Mouse (Mus musculus) forebrain, embryonic 11.5 days (tissue): ENCODE data around the gene Itpk1. TPM values are rescaled to one million over a fixed set of nuclear protein-coding genes. Genes with fewer than 3 reads are reported as not detected.

Experiments used
- ATAC-seq: fragments of 200-750 bp; cut with Nextera tagmentation; replicated peaks from 2 replicates; pipeline ENCODE4 v1.8.0; 2017; ENCODE audit warnings: moderate TSS enrichment; ENCODE audit not compliant: low FRiP score
- DNase-seq: peaks from one replicate; pipeline ENCODE4 v3.0.0-alpha.2; 2017; ENCODE audit warnings: low spot score
- H3K27ac ChIP-seq: fragments of 300-500 bp; sonication (generic); 2 replicates; pipeline ENCODE4 v1.5.1; 2014; ENCODE audit warnings: low read depth, low read length
- H3K27me3 ChIP-seq: fragments of 300-500 bp; sonication (generic); 2 replicates; pipeline ENCODE4 v1.6.1; 2014; ENCODE audit warnings: mild to moderate bottlenecking, low read length, mixed read lengths; ENCODE audit not compliant: control insufficient read depth, insufficient read depth
- H3K36me3 ChIP-seq: fragments of 300-500 bp; sonication (generic); 2 replicates; pipeline ENCODE4 v1.6.1; 2014; ENCODE audit warnings: mild to moderate bottlenecking, low read length, moderate library complexity, mixed read lengths; ENCODE audit not compliant: control insufficient read depth, insufficient read depth
- H3K4me1 ChIP-seq: fragments of 300-500 bp; sonication (generic); replicated peaks from 2 replicates; pipeline ENCODE4 v1.6.1; 2014; ENCODE audit warnings: low read length, mixed read lengths; ENCODE audit not compliant: control insufficient read depth, insufficient read depth
- H3K4me2 ChIP-seq: fragments of 300-500 bp; sonication (generic); 2 replicates; pipeline ENCODE4 v1.6.1; 2014; ENCODE audit warnings: low read depth, mild to moderate bottlenecking, low read length, moderate library complexity, mixed read lengths; ENCODE audit not compliant: severe bottlenecking
- H3K4me3 ChIP-seq: fragments of 300-500 bp; sonication (generic); 2 replicates; pipeline ENCODE4 v1.5.1; 2014; ENCODE audit warnings: low read depth, low read length
- H3K9ac ChIP-seq: fragments of 300-500 bp; sonication (generic); 2 replicates; pipeline ENCODE4 v1.6.1; 2014; ENCODE audit warnings: low read length
- H3K9me3 ChIP-seq: fragments of 300-500 bp; sonication (generic); 2 replicates; pipeline ENCODE4 v1.6.1; 2016; ENCODE audit warnings: low read length, mixed read lengths; ENCODE audit not compliant: control insufficient read depth
- WGBS: fragments of 180-500 bp; shearing (Covaris S2); extraction: QIAGEN DNeasy Blood & Tissue Kit; methylation state at CpG from one replicate; pipeline ENCODE4 v1.1.7; 2014; 5-methylcytosine and 5-hydroxymethylcytosine counted together
- polyA plus RNA-seq: library from polyadenylated mRNA; unstranded; fragments of >200 nt; fragmentation: Nextera tagmentation; extraction: Ambion mirVana; gene quantifications from 2 replicates; pipeline ENCODE4 v1.2.1, GENCODE M21; 2014

The Itpk1 gene
- polyA plus RNA-seq, 1 experiment from 2014 or later: 19.6 TPM

GRCm38 (mm10) chr12:102552001-102552400 lies 152.7 kb downstream of the Itpk1 start:
- no peak overlapping the region for H3K27ac ChIP-seq
- no peak for DNase-seq
- WGBS: 58% methylated on average over 6 of the region's 6 CpGs
- no peak overlapping the region for H3K4me3 ChIP-seq
- H3K9me3 ChIP-seq: no peaks in the 10 kb centered on the region
- H3K36me3 ChIP-seq: no peaks in the 10 kb centered on the region
- H3K4me2 ChIP-seq: no peak overlapping the region
- H3K27me3 ChIP-seq: peaks cover 4% of the 10 kb centered on the region; the same call in 1 of the 2 replicates
- H3K9ac ChIP-seq: no peak overlapping the region
- 0 out of 2 replicates have a peak, but pooled peaks cover 2% of the 10 kb centered on the region for H3K4me1 ChIP-seq
- no peak for ATAC-seq

DNA sequence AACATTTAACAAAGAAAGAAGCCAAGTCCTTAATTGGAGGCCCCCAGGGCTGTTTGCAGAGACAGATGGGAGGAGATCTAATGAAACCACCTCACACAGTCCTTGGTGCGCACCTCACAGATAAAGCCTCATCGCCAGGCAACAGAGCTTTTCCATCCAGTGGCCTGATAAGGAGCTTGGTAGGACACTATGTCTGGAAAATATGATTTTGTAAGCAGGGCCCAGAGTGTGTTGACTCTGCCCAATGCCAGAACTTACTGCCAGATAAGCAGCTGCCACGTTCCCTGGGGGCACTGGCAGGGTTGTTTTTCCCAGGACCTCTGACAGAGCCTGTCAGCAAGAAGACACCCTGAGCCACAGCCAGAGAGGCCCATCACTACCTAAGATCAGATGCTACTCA lies 153.5 kb downstream of the Itpk1 start:
- 71% methylated on average over 3 of the region's 3 CpGs for WGBS
- Histone ChIP-seq H3K27me3 (peaks cover 4% of the 10 kb centered on the region; the same call in 1 of the 2 replicates), H3K9me3 (no peaks in the 10 kb centered on the region), H3K4me1 (0 out of 2 replicates have a peak, but pooled peaks cover 2% of the 10 kb centered on the region), H3K36me3 (no peaks in the 10 kb centered on the region), H3K4me2 (no peak overlapping the region), H3K9ac (no peak overlapping the region), H3K4me3 (no peak overlapping the region), H3K27ac (no peak overlapping the region)
- no peak for DNase-seq
- ATAC-seq: no peak

GRCm38 (mm10) chr12:102550529-102550928 lies 154.2 kb downstream of the Itpk1 start:
- no peak overlapping the region for H3K27ac ChIP-seq
- H3K27me3 ChIP-seq: peaks cover 4% of the 10 kb centered on the region; the same call in 1 of the 2 replicates
- 4% methylated on average over 11 of the region's 11 CpGs for WGBS

GRCm38 (mm10) chr12:102545122-102545521 lies 159.6 kb downstream of the Itpk1 start:
- H3K9ac ChIP-seq: no peak overlapping the region
- H3K4me3 ChIP-seq: no peak overlapping the region
- no peaks in the 10 kb centered on the region for H3K36me3 ChIP-seq
- ATAC-seq (no peak), DNase-seq (no peak)
- H3K27ac ChIP-seq: no peak overlapping the region
- WGBS: 65% methylated on average over 6 of the region's 6 CpGs
- H3K4me1 ChIP-seq: no peaks in the 10 kb centered on the region
- no peaks in the 10 kb centered on the region for H3K9me3 ChIP-seq
- H3K27me3 ChIP-seq: no peaks in the 10 kb centered on the region
- H3K4me2 ChIP-seq: no peak overlapping the region

More at GRCm38 (mm10) chr12:102550529-102550928, 154.2 kb downstream of the Itpk1 start:
- ATAC-seq (no peak), DNase-seq (peak; percentile 91)
- no peak overlapping the region for H3K4me2 ChIP-seq
- no peaks in the 10 kb centered on the region for H3K36me3 ChIP-seq
- no peak overlapping the region for H3K4me3 ChIP-seq
- H3K9me3 ChIP-seq: no peaks in the 10 kb centered on the region
- 0 out of 2 replicates have a peak, but pooled peaks cover 1% of the 10 kb centered on the region for H3K4me1 ChIP-seq
- H3K9ac ChIP-seq: no peak overlapping the region

- H3K9me3 ChIP-seq: no peaks in the 10 kb centered on the region
- no peaks in the 10 kb centered on the region for H3K36me3 ChIP-seq
- no peaks in the 10 kb centered on the region for H3K27me3 ChIP-seq
- no peak overlapping the region for H3K4me2 ChIP-seq
- no peak for DNase-seq
- H3K4me3 ChIP-seq: no peak overlapping the region
- no peak overlapping the region for H3K27ac ChIP-seq
- WGBS: 96% methylated on average over 7 of the region's 7 CpGs
- no peaks in the 10 kb centered on the region for H3K4me1 ChIP-seq
- H3K9ac ChIP-seq: no peak overlapping the region
- no peak for ATAC-seq
These were observed 163.6 kb downstream of the Itpk1 start for GRCm38 (mm10) chr12:102541168-102541567.

GRCm38 (mm10) chr12:102540278-102540677 lies 164.5 kb downstream of the Itpk1 start:
- no peaks in the 10 kb centered on the region for H3K4me1 ChIP-seq
- H3K4me2 ChIP-seq: no peak overlapping the region
- H3K4me3 ChIP-seq: no peak overlapping the region
- no peak overlapping the region for H3K27ac ChIP-seq
- no peak overlapping the region for H3K9ac ChIP-seq
- H3K27me3 ChIP-seq: no peaks in the 10 kb centered on the region
- no peak for ATAC-seq
- no peaks in the 10 kb centered on the region for H3K9me3 ChIP-seq
- 87% methylated on average over 8 of the region's 8 CpGs for WGBS
- H3K36me3 ChIP-seq: no peaks in the 10 kb centered on the region
- no peak for DNase-seq

- no peak overlapping the region for H3K27ac ChIP-seq
- no peaks in the 10 kb centered on the region for H3K4me1 ChIP-seq
- no peaks in the 10 kb centered on the region for H3K9me3 ChIP-seq
- H3K9ac ChIP-seq: no peak overlapping the region
- WGBS: 47% methylated on average over 1 of the region's 1 CpGs
- ATAC-seq: no peak
- DNase-seq: no peak
- H3K36me3 ChIP-seq: no peaks in the 10 kb centered on the region
- no peak overlapping the region for H3K4me3 ChIP-seq
- no peak overlapping the region for H3K4me2 ChIP-seq
- no peaks in the 10 kb centered on the region for H3K27me3 ChIP-seq
These were observed 168.9 kb downstream of the Itpk1 start for GRCm38 (mm10) chr12:102535796-102536195.

- Histone ChIP-seq H3K27ac (no peak overlapping the region), H3K27me3 (no peaks in the 10 kb centered on the region), H3K36me3 (no peaks in the 10 kb centered on the region), H3K4me2 (no peak overlapping the region), H3K9ac (no peak overlapping the region), H3K4me1 (no peaks in the 10 kb centered on the region), H3K9me3 (no peaks in the 10 kb centered on the region), H3K4me3 (no peak overlapping the region)
- DNase-seq (no peak), ATAC-seq (no peak)
- 73% methylated on average over 5 of the region's 5 CpGs for WGBS
These were observed 176.7 kb downstream of the Itpk1 start for GRCm38 (mm10) chr12:102527989-102528388.

DNA sequence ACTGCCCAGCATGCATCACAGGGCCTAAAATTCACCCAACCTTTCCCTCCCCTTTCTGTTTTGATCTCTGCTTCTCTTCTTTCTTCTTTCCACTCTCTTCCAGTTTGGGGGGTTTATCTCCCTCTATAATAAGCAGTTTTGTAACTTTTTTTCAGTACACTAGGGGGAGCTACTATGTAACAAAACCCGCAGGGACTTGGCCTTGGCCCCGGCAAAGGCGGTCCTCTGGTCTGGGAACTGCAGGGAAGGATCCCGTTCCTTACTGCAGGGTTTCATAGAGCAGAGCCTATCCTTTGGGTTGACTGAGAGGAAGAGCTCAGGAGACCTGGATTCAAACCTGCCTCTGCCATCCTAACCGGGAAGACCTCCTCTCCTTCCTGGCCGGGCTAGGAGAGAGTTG lies 180.0 kb downstream of the Itpk1 start:
- Histone ChIP-seq H3K9ac (no peak overlapping the region), H3K4me1 (no peaks in the 10 kb centered on the region), H3K36me3 (no peaks in the 10 kb centered on the region), H3K4me3 (no peak overlapping the region), H3K27me3 (no peaks in the 10 kb centered on the region), H3K27ac (no peak overlapping the region), H3K9me3 (no peaks in the 10 kb centered on the region), H3K4me2 (no peak overlapping the region)
- DNase-seq: peak; percentile 64
- no peak for ATAC-seq
- 29% methylated on average over 6 of the region's 6 CpGs for WGBS
